Mouse (Mus musculus): ENCODE data around the gene Stx8. TPM values are rescaled to one million over a fixed set of nuclear protein-coding genes. Genes with fewer than 3 reads are reported as not detected.

The Stx8 gene
- total and polyA plus RNA-seq, 3 experiments = 29.5 to 152 (median 30.9) TPM

GRCm38 (mm10) chr11:68199103-68199502, 233.1 kb downstream of the Stx8 start:
- no peaks in the 10 kb centered on the region for H3K79me2 ChIP-seq (ENCODE audit: control insufficient read depth, insufficient read depth, low read length, poor library complexity)
- H3K36me3 ChIP-seq (ENCODE audit: control insufficient read depth in 1 of 2, insufficient read depth in 2 of 2, low read length in 2 of 2) = no peaks in the 10 kb centered on the region
- DNase-seq (ENCODE audit: low read depth, low spot score) = no peak
- no peak overlapping the region for H3K4me3 ChIP-seq (ENCODE audit: control insufficient read depth in 1 of 2, insufficient read depth in 1 of 2, low read depth in 2 of 2, low read length in 2 of 2)
- H3K27me3 ChIP-seq (ENCODE audit: control insufficient read depth in 1 of 2, insufficient read depth in 2 of 2, low read length in 2 of 2) = no peaks in the 10 kb centered on the region
- TF ChIP-seq BHLHE40 (IDR thresholded peaks at IDR 0.05; ENCODE audit: borderline replicate concordance, low read depth, low read length) (no peak), MXI1 (IDR thresholded peaks at IDR 0.05; ENCODE audit: low read depth, low read length) (no peak), SMC3 (IDR thresholded peaks at IDR 0.05; ENCODE audit: low read depth, low read length) (no peak), GATA1 (IDR thresholded peaks at IDR 0.05; ENCODE audit: low read depth, low read length) (no peak), ZC3H11A (IDR thresholded peaks at IDR 0.05; ENCODE audit: low read depth, low read length) (no peak), POLR2AphosphoS2 (IDR thresholded peaks at IDR 0.05; ENCODE audit: low read length) (no peak), ETS1 (IDR thresholded peaks at IDR 0.05; ENCODE audit: low read depth, low read length) (no peak), MAFK (IDR thresholded peaks at IDR 0.05; ENCODE audit: borderline replicate concordance, low read depth, low read length) (no peak), JUND (IDR thresholded peaks at IDR 0.05; ENCODE audit: low read depth, low read length) (no peak), NRF1 (IDR thresholded peaks at IDR 0.05; ENCODE audit: insufficient read depth, low read depth, low read length, poor library complexity, severe bottlenecking) (no peak), POLR2A (IDR thresholded peaks at IDR 0.05; ENCODE audit: control insufficient read depth in 1 of 2, insufficient read depth in 1 of 2, low read depth in 1 of 2, low read length in 2 of 2, poor library complexity in 1 of 2) (no peak), GABPA (IDR thresholded peaks at IDR 0.05; ENCODE audit: low read depth, low read length) (no peak), HCFC1 (IDR thresholded peaks at IDR 0.05; ENCODE audit: low read depth, low read length) (no peak), CHD2 (IDR thresholded peaks at IDR 0.05; ENCODE audit: low read length) (no peak), ZNF384 (IDR thresholded peaks at IDR 0.05; ENCODE audit: low read depth, low read length) (no peak), CTCF (IDR thresholded peaks at IDR 0.05 in 2 of 3, conservative IDR thresholded peaks at IDR 0.05 in 1 of 3; ENCODE audit: control insufficient read depth in 1 of 3, insufficient read depth in 1 of 3, low read depth in 2 of 3, low read length in 3 of 3, poor library complexity in 1 of 3, severe bottlenecking in 1 of 3) (no peak)
- no peak overlapping the region for H3K27ac ChIP-seq (ENCODE audit: control insufficient read depth, low read depth, low read length)
- H3K4me1 ChIP-seq (ENCODE audit: control insufficient read depth in 1 of 2, insufficient read depth in 2 of 2, low read length in 2 of 2) = no peaks in the 10 kb centered on the region
- H3K9me3 ChIP-seq (replicated peaks; ENCODE audit: insufficient read depth, low read length) = no peaks in the 10 kb centered on the region
- no peak overlapping the region for H3K9ac ChIP-seq (ENCODE audit: control insufficient read depth, low read depth, low read length, poor library complexity, severe bottlenecking)

- Histone ChIP-seq H3K9me3 (replicated peaks; ENCODE audit: insufficient read depth, low read length) (no peaks in the 10 kb centered on the region), H3K4me1 (ENCODE audit: control insufficient read depth in 1 of 2, insufficient read depth in 2 of 2, low read length in 2 of 2) (peaks cover 0 to 4% of the 10 kb centered on the region in 2 experiments; a peak in 2 of 4 replicates), H3K9ac (ENCODE audit: control insufficient read depth, low read depth, low read length, poor library complexity, severe bottlenecking) (no peak overlapping the region), H3K36me3 (ENCODE audit: control insufficient read depth in 1 of 2, insufficient read depth in 2 of 2, low read length in 2 of 2) (no peaks in the 10 kb centered on the region), H3K79me2 (ENCODE audit: control insufficient read depth, insufficient read depth, low read length, poor library complexity) (no peaks in the 10 kb centered on the region), H3K27me3 (ENCODE audit: control insufficient read depth in 1 of 2, insufficient read depth in 2 of 2, low read length in 2 of 2) (no peaks in the 10 kb centered on the region), H3K4me3 (ENCODE audit: control insufficient read depth in 1 of 2, insufficient read depth in 1 of 2, low read depth in 2 of 2, low read length in 2 of 2) (no peak overlapping the region), H3K27ac (ENCODE audit: control insufficient read depth, low read depth, low read length) (no peak overlapping the region)
- no peak for TF ChIP-seq ZMIZ1 (IDR thresholded peaks at IDR 0.05; ENCODE audit: low read depth, low read length)
- no peak for TF ChIP-seq EP300 (IDR thresholded peaks at IDR 0.05; ENCODE audit: low read depth in 1 of 2, low read length in 2 of 2)
- TF ChIP-seq MXI1 (IDR thresholded peaks at IDR 0.05; ENCODE audit: low read depth, low read length) = no peak
- no peak for TF ChIP-seq ZKSCAN1 (IDR thresholded peaks at IDR 0.05; ENCODE audit: low read depth, low read length)
- no peak for TF ChIP-seq POLR2AphosphoS2 (IDR thresholded peaks at IDR 0.05; ENCODE audit: low read length)
- no peak for TF ChIP-seq GATA1 (IDR thresholded peaks at IDR 0.05; ENCODE audit: low read depth, low read length)
- no peak for TF ChIP-seq SMC3 (IDR thresholded peaks at IDR 0.05; ENCODE audit: low read depth, low read length)
- TF ChIP-seq ELF1 (IDR thresholded peaks at IDR 0.05; ENCODE audit: low read depth, low read length) = no peak
- no peak for TF ChIP-seq UBTF (IDR thresholded peaks at IDR 0.05; ENCODE audit: borderline replicate concordance, insufficient read depth, low read depth, low read length)
- TF ChIP-seq RAD21 (IDR thresholded peaks at IDR 0.05; ENCODE audit: low read depth, low read length) = no peak
- no peak for TF ChIP-seq TCF12 (IDR thresholded peaks at IDR 0.05; ENCODE audit: low read depth, low read length)
- TF ChIP-seq CHD2 (IDR thresholded peaks at IDR 0.05; ENCODE audit: low read length) = no peak
- no peak for TF ChIP-seq POLR2AphosphoS5 (IDR thresholded peaks at IDR 0.05; ENCODE audit: borderline replicate concordance, low read depth, low read length)
- TF ChIP-seq USF1 (IDR thresholded peaks at IDR 0.05; ENCODE audit: low read depth, low read length) = no peak
- no peak for TF ChIP-seq SIN3A (IDR thresholded peaks at IDR 0.05; ENCODE audit: low read length)
- no peak for TF ChIP-seq MAZ (IDR thresholded peaks at IDR 0.05; ENCODE audit: low read depth, low read length)
- no peak for TF ChIP-seq NELFE (IDR thresholded peaks at IDR 0.05; ENCODE audit: low read depth, low read length)
- TF ChIP-seq E2F4 (IDR thresholded peaks at IDR 0.05; ENCODE audit: borderline replicate concordance, low read depth, low read length) = no peak
- no peak for TF ChIP-seq RCOR1 (IDR thresholded peaks at IDR 0.05; ENCODE audit: low read depth, low read length)
- no peak for TF ChIP-seq CTCF (IDR thresholded peaks at IDR 0.05 in 2 of 3, conservative IDR thresholded peaks at IDR 0.05 in 1 of 3; ENCODE audit: control insufficient read depth in 1 of 3, insufficient read depth in 1 of 3, low read depth in 2 of 3, low read length in 3 of 3, poor library complexity in 1 of 3, severe bottlenecking in 1 of 3)
- DNase-seq (ENCODE audit: low read depth, low spot score) = no peak
Observed at GRCm38 (mm10) chr11:68199801-68200423, 233.9 kb downstream of the Stx8 start.
